Mouse (Mus musculus) layer of hippocampus, adult 2 months (tissue): ENCODE measurements at regions not wholly inside any gene's neighbourhood (a gene's known extent, or its start where the extent isn't known, plus 50 kb on each side); places are given as distances from the start of the nearest gene placed in this dataset.
A peak's percentile ranks its signal among the peaks of the same experiment; 100 is the strongest.

Experiments
- DNase-seq, 2 experiments: peaks; one replicate each; pipeline ENCODE4 v3.0.0; 2022; ENCODE audit warnings: low spot score in 2 of 2
- H3K27ac ChIP-seq: fragments of 200-600 bp; 2 replicates; pipeline ENCODE4 v1.8.1; 2022
- H3K4me3 ChIP-seq: fragments of 200-600 bp; 2 replicates; pipeline ENCODE4 v1.8.1; 2022; ENCODE audit warnings: mild to moderate bottlenecking
- CTCF ChIP-seq: fragments of 200-600 bp; conservative IDR thresholded peaks from 2 replicates; pipeline ENCODE4 v1.8.1; 2022; ENCODE audit warnings: antibody characterized with exemption, mild to moderate bottlenecking, moderate library complexity

GRCm38 (mm10) chr16:97686561-97686960 is 75.6 kb upstream of the Tmprss2 start:
- DNase-seq: no peak
- Histone ChIP-seq H3K4me3 (no peak overlapping the region), H3K27ac (no peak overlapping the region)
- no peak for TF ChIP-seq CTCF

GRCm38 (mm10) chr16:97685603-97686285 is 74.7 kb upstream of the Tmprss2 start:
- Histone ChIP-seq H3K4me3 (no peak overlapping the region), H3K27ac (no peak overlapping the region)
- no peak for DNase-seq
- TF ChIP-seq CTCF: no peak

- TF ChIP-seq CTCF: no peak
- no peak overlapping the region for H3K4me3 ChIP-seq
- no peak overlapping the region for H3K27ac ChIP-seq
- no peak for DNase-seq
Observed at GRCm38 (mm10) chr16:97681191-97681590, 70.2 kb upstream of the Tmprss2 start.

- no peak for DNase-seq
Observed at GRCm38 (mm10) chr16:97679820-97680219, 68.8 kb upstream of the Tmprss2 start.

GRCm38 (mm10) chr16:97679252-97679651 is 68.3 kb upstream of the Tmprss2 start:
- H3K4me3 ChIP-seq: no peak overlapping the region
- DNase-seq: no peak
- TF ChIP-seq CTCF: no peak
- H3K27ac ChIP-seq: no peak overlapping the region

More at GRCm38 (mm10) chr16:97679820-97680219, 68.8 kb upstream of the Tmprss2 start:
- TF ChIP-seq CTCF: no peak
- Histone ChIP-seq H3K27ac (no peak overlapping the region), H3K4me3 (no peak overlapping the region)

- TF ChIP-seq CTCF: no peak
- DNase-seq: no peak
- no peak overlapping the region for H3K4me3 ChIP-seq
- H3K27ac ChIP-seq: no peak overlapping the region
Observed at GRCm38 (mm10) chr16:97677621-97678020, 66.6 kb upstream of the Tmprss2 start.

- Histone ChIP-seq H3K27ac (no peak overlapping the region), H3K4me3 (no peak overlapping the region)
- TF ChIP-seq CTCF: no peak
- DNase-seq: no peak
Observed at GRCm38 (mm10) chr16:97673576-97673975, 62.6 kb upstream of the Tmprss2 start.

- no peak overlapping the region for H3K4me3 ChIP-seq
- peak; percentile 51 for TF ChIP-seq CTCF
- H3K27ac ChIP-seq: no peak overlapping the region; the same call in 1 of the 2 replicates
- DNase-seq: peak in 1 of 2 experiments; percentile 16
Observed at GRCm38 (mm10) chr16:97670131-97671038, 59.4 kb upstream of the Tmprss2 start.

- DNase-seq: no peak
- Histone ChIP-seq H3K27ac (no peak overlapping the region), H3K4me3 (no peak overlapping the region)
- peak; percentile 59 for TF ChIP-seq CTCF
Observed at GRCm38 (mm10) chr16:97667536-97667935, 56.5 kb upstream of the Tmprss2 start.

GRCm38 (mm10) chr16:97665518-97665917 is 54.5 kb upstream of the Tmprss2 start:
- Histone ChIP-seq H3K4me3 (no peak overlapping the region), H3K27ac (no peak overlapping the region)
- DNase-seq: no peak
- no peak for TF ChIP-seq CTCF
